Comparison of ENCODE assay signal across 26 mouse cellular contexts in genomic region chr2:173647197-173647911, GRCm38 (mm10). TPM values are rescaled to one million over a fixed set of nuclear protein-coding genes. Genes with fewer than 3 reads are reported as not detected.
A peak's percentile ranks its signal among the peaks of the same experiment; 100 is the strongest.
DNase-seq lines count a peak whose midpoint lies in the region; ATAC-seq and TF ChIP-seq lines count a peak whose summit lies in the region.
"Had no signal": no experiment of that assay in that cellular context is flagged by ENCODE, and none has a peak within 500 bp of the region (broad histone marks: within the 10 kb centered on the region; RNA-seq: fewer than 3 reads in every experiment).

No protein-coding gene starts in this region.

- DNase-seq in kidney, adult 11 months = peak; percentile 36
- peak; percentile 41 for DNase-seq in midbrain, embryonic 14.5 days
- no peak for DNase-seq in cerebellum, postnatal 25 days
- no peak for DNase-seq in adrenal gland, adult 2 months
- DNase-seq: adrenal gland, postnatal 10 days; cerebellum, adult 9-11 months; gastrocnemius, postnatal 25 days; heart, adult 2 months; heart, postnatal 14 days; liver, embryonic 13.5 days; lung, adult 2 months; lung, postnatal 36 days; retina, postnatal 1 day; right cerebral cortex, postnatal 25 days; spleen, adult 18-20 months; thymus, postnatal 25 days had no signal

- H3K9me3 ChIP-seq in kidney, embryonic 15.5 days (replicated peaks) = no peaks in the 10 kb centered on the region
- peaks cover 4% of the 10 kb centered on the region; the same call in 1 of the 2 replicates for H3K9me3 ChIP-seq in midbrain, embryonic 14.5 days (ENCODE audit: control insufficient read depth, low read length)
- no peaks in the 10 kb centered on the region for H3K9me3 ChIP-seq in midbrain, embryonic 16.5 days (replicated peaks; ENCODE audit: control insufficient read depth, low read length, poor library complexity, severe bottlenecking)
- no peaks in the 10 kb centered on the region for H3K9me3 ChIP-seq in intestine, postnatal 0 days (ENCODE audit: control insufficient read depth)
- no peaks in the 10 kb centered on the region for H3K9me3 ChIP-seq in stomach, embryonic 16.5 days (replicated peaks; ENCODE audit: control insufficient read depth, low read length)
- H3K9me3 ChIP-seq: embryonic facial prominence, embryonic 10.5 days; heart, embryonic 13.5 days; liver, embryonic 13.5 days; neural tube, embryonic 12.5 days had no signal

- H3K4me3 ChIP-seq in kidney, embryonic 15.5 days (replicated peaks) = no peak overlapping the region
- H3K4me3 ChIP-seq in midbrain, embryonic 14.5 days (replicated peaks; ENCODE audit: low read depth, low read length) = no peak overlapping the region
- no peak overlapping the region for H3K4me3 ChIP-seq in midbrain, embryonic 16.5 days (ENCODE audit: low read depth, low read length)
- no peak overlapping the region for H3K4me3 ChIP-seq in intestine, postnatal 0 days (ENCODE audit: low read depth, low read length)
- H3K4me3 ChIP-seq in stomach, embryonic 16.5 days (replicated peaks; ENCODE audit: low read length) = no peak overlapping the region
- H3K4me3 ChIP-seq: embryonic facial prominence, embryonic 10.5 days; heart, adult 2 months; heart, embryonic 13.5 days; left cerebral cortex, adult 2 months; liver, embryonic 13.5 days; megakaryocyte, embryonic 14.5 days; neural tube, embryonic 12.5 days had no signal

- no peak overlapping the region for H3K9ac ChIP-seq in kidney, embryonic 15.5 days
- no peak overlapping the region for H3K9ac ChIP-seq in midbrain, embryonic 14.5 days (replicated peaks; ENCODE audit: low read length)
- H3K9ac ChIP-seq in midbrain, embryonic 16.5 days (ENCODE audit: low read depth, low read length) = no peak overlapping the region
- H3K9ac ChIP-seq in intestine, postnatal 0 days (ENCODE audit: low read depth, low read length) = no peak overlapping the region
- no peak overlapping the region for H3K9ac ChIP-seq in stomach, embryonic 16.5 days (ENCODE audit: low read length)
- H3K9ac ChIP-seq: heart, embryonic 13.5 days; liver, embryonic 13.5 days; neural tube, embryonic 12.5 days had no signal

- H3K4me1 ChIP-seq in kidney, embryonic 15.5 days = peaks cover 11% of the 10 kb centered on the region
- H3K4me1 ChIP-seq in midbrain, embryonic 14.5 days (ENCODE audit: control insufficient read depth, insufficient read depth, low read length) = no peaks in the 10 kb centered on the region
- no peaks in the 10 kb centered on the region for H3K4me1 ChIP-seq in midbrain, embryonic 16.5 days (ENCODE audit: control insufficient read depth, insufficient read depth, low read length)
- H3K4me1 ChIP-seq in intestine, postnatal 0 days (replicated peaks; ENCODE audit: control insufficient read depth, insufficient read depth, low read length) = no peaks in the 10 kb centered on the region
- peaks cover 3% of the 10 kb centered on the region; the same call in 1 of the 2 replicates for H3K4me1 ChIP-seq in stomach, embryonic 16.5 days (ENCODE audit: control insufficient read depth, insufficient read depth, low read length)
- H3K4me1 ChIP-seq: embryonic facial prominence, embryonic 10.5 days; heart, embryonic 13.5 days; liver, embryonic 13.5 days had no signal

- no peak for TF ChIP-seq CTCF in intestine, postnatal 0 days (IDR thresholded peaks at IDR 0.05; ENCODE audit: low read depth)

- H3K4me2 ChIP-seq in kidney, embryonic 15.5 days = no peak overlapping the region
- no peak overlapping the region for H3K4me2 ChIP-seq in midbrain, embryonic 14.5 days (ENCODE audit: low read length)
- no peak overlapping the region for H3K4me2 ChIP-seq in midbrain, embryonic 16.5 days (ENCODE audit: low read length)
- H3K4me2 ChIP-seq in intestine, postnatal 0 days (replicated peaks; ENCODE audit: low read depth) = 0 out of 2 replicates have a peak overlapping the region, but pooled peaks have one; percentile 6
- H3K4me2 ChIP-seq in stomach, embryonic 16.5 days (ENCODE audit: low read depth, low read length) = 0 out of 2 replicates have a peak overlapping the region, but pooled peaks have one; percentile 3
- H3K4me2 ChIP-seq: heart, embryonic 13.5 days; liver, embryonic 13.5 days; neural tube, embryonic 12.5 days had no signal

- H3K27me3 ChIP-seq in kidney, embryonic 15.5 days = no peaks in the 10 kb centered on the region
- no peaks in the 10 kb centered on the region for H3K27me3 ChIP-seq in midbrain, embryonic 14.5 days (ENCODE audit: control insufficient read depth, insufficient read depth, low read length)
- H3K27me3 ChIP-seq in midbrain, embryonic 16.5 days (ENCODE audit: control insufficient read depth, insufficient read depth, low read depth, low read length) = no peaks in the 10 kb centered on the region
- H3K27me3 ChIP-seq in intestine, postnatal 0 days (replicated peaks; ENCODE audit: control insufficient read depth, insufficient read depth, low read length) = no peaks in the 10 kb centered on the region
- no peaks in the 10 kb centered on the region for H3K27me3 ChIP-seq in stomach, embryonic 16.5 days (ENCODE audit: control insufficient read depth, insufficient read depth, low read length)
- H3K27me3 ChIP-seq: heart, embryonic 13.5 days; liver, embryonic 13.5 days; megakaryocyte, embryonic 14.5 days; neural tube, embryonic 12.5 days had no signal

- H3K27ac ChIP-seq in kidney, embryonic 15.5 days = no peak overlapping the region
- peak overlapping the region; percentile 5; the same call in 1 of the 2 replicates for H3K27ac ChIP-seq in midbrain, embryonic 14.5 days (replicated peaks; ENCODE audit: low read depth, low read length)
- no peak overlapping the region for H3K27ac ChIP-seq in midbrain, embryonic 16.5 days (ENCODE audit: low read length)
- no peak overlapping the region for H3K27ac ChIP-seq in intestine, postnatal 0 days (ENCODE audit: low read depth, low read length)
- no peak overlapping the region for H3K27ac ChIP-seq in stomach, embryonic 16.5 days (ENCODE audit: low read length)
- H3K27ac ChIP-seq: embryonic facial prominence, embryonic 10.5 days; heart, adult 2 months; heart, embryonic 13.5 days; left cerebral cortex, adult 2 months; liver, embryonic 13.5 days; neural tube, embryonic 12.5 days had no signal

- 81% methylated on average over 19 of the region's 19 CpGs for WGBS in kidney, embryonic 15.5 days
- 71% methylated on average over 19 of the region's 19 CpGs for WGBS in midbrain, embryonic 14.5 days
- WGBS in midbrain, embryonic 16.5 days = 74% methylated on average over 19 of the region's 19 CpGs
- WGBS in intestine, postnatal 0 days = 52% methylated on average over 19 of the region's 19 CpGs
- 73% methylated on average over 19 of the region's 19 CpGs for WGBS in stomach, embryonic 16.5 days

- peaks cover 11% of the 10 kb centered on the region for H3K36me3 ChIP-seq in kidney, embryonic 15.5 days
- H3K36me3 ChIP-seq in midbrain, embryonic 14.5 days (ENCODE audit: control insufficient read depth, insufficient read depth, low read length) = 0 out of 2 replicates have a peak, but pooled peaks cover 2% of the 10 kb centered on the region
- no peaks in the 10 kb centered on the region for H3K36me3 ChIP-seq in midbrain, embryonic 16.5 days (ENCODE audit: control insufficient read depth, insufficient read depth, low read length)
- H3K36me3 ChIP-seq in intestine, postnatal 0 days (ENCODE audit: control insufficient read depth, insufficient read depth) = no peaks in the 10 kb centered on the region; the same call in 1 of the 2 replicates
- H3K36me3 ChIP-seq in stomach, embryonic 16.5 days (ENCODE audit: control insufficient read depth, insufficient read depth, low read length) = no peaks in the 10 kb centered on the region; the same call in 1 of the 2 replicates
- H3K36me3 ChIP-seq: neural tube, embryonic 12.5 days had no signal

- no peak for ATAC-seq in kidney, embryonic 15.5 days (replicated peaks; ENCODE audit: low FRiP score)
- no peak for ATAC-seq in midbrain, embryonic 14.5 days (ENCODE audit: low FRiP score, low TSS enrichment)
- no peak for ATAC-seq in midbrain, embryonic 16.5 days
- ATAC-seq in intestine, postnatal 0 days = peak; percentile 93
- ATAC-seq in stomach, embryonic 16.5 days (ENCODE audit: insufficient read depth, low FRiP score) = no peak
- ATAC-seq: activated CD4-positive, CD25-positive, alpha-beta regulatory T cell, adult 4 months had no signal

RNA-seq across cellular contexts. Expression of gene Rab22a, which starts 12.2 kb away (rescaled TPM):
- 35.3 and 36.3 TPM in 2 replicates for polyA plus RNA-seq in kidney, embryonic 15.5 days (2015; fragmentation: Nextera tagmentation; extraction: Ambion mirVana)
- polyA plus RNA-seq in midbrain, embryonic 14.5 days (2014; fragmentation: Nextera tagmentation; extraction: Ambion mirVana) = 28.4 and 36.9 TPM in 2 replicates
- 33.5 and 34.2 TPM in 2 replicates for polyA plus RNA-seq in midbrain, embryonic 16.5 days (2015; fragmentation: Nextera tagmentation; extraction: Ambion mirVana)
- polyA plus RNA-seq in intestine, postnatal 0 days (2015; fragmentation: Nextera tagmentation; extraction: Ambion mirVana) = 42.0 and 42.1 TPM in 2 replicates
- 29.3 and 38.9 TPM in 2 replicates for polyA plus RNA-seq in stomach, embryonic 16.5 days (2015; fragmentation: Nextera tagmentation; extraction: Ambion mirVana)
- total RNA-seq in adrenal gland, adult 2 months (2021) = 10 to 100 TPM; 30.0 to 35.0 TPM
- 62.4 and 64.8 TPM in 2 replicates for polyA plus RNA-seq in adrenal gland, adult 2 months (2012; rRNA removed)

Comparison
In these comparisons a context has a peak if more than half of its experiments do, and no peak if none do; other contexts are left out.
1. DNase-seq: peak in kidney, adult 11 months (single experiment) and midbrain, embryonic 14.5 days (single experiment); none in cerebellum, postnatal 25 days (0 of 2) and adrenal gland, adult 2 months (single experiment).
2. H3K4me2 ChIP-seq: peak in intestine, postnatal 0 days (single experiment) and stomach, embryonic 16.5 days (single experiment); none in kidney, embryonic 15.5 days (single experiment), midbrain, embryonic 14.5 days (single experiment) and midbrain, embryonic 16.5 days (single experiment).